Mouse (Mus musculus): Measurements from ENCODE around the gene Olfr1201. TPM values are rescaled to one million over a fixed set of nuclear protein-coding genes. Genes with fewer than 3 reads are reported as not detected.

The Olfr1201 gene
- not detected for total RNA-seq (2022)

GRCm38 (mm10) chr2:88792736-88793135 is at the start of gene Olfr1201:
Olfr1201 (plus strand) TSS chr2:88793036.
- no peak for DNase-seq

- no peak for DNase-seq
These were observed 49.5 kb upstream of the Olfr1201 start for GRCm38 (mm10) chr2:88743379-88743778.

GRCm38 (mm10) chr2:88751270-88751669 is 41.6 kb upstream of the Olfr1201 start, which contains the start of gene Olfr1198:
Olfr1198 (minus strand) TSS chr2:88751370.
- DNase-seq, result no peak

GRCm38 (mm10) chr2:88760369-88760768 is 32.5 kb upstream of the Olfr1201 start, which contains the start of gene Olfr1199:
Olfr1199 (minus strand) TSS chr2:88760469.
- DNase-seq, result no peak

GRCm38 (mm10) chr2:88770388-88770787 is 22.4 kb upstream of the Olfr1201 start, which contains the start of gene Olfr1200:
Olfr1200 (minus strand) TSS chr2:88770488.
- DNase-seq, result no peak

GRCm38 (mm10) chr2:88814196-88814595 is 21.4 kb downstream of the Olfr1201 start, which contains the start of gene Olfr1202:
Olfr1202 (plus strand) TSS chr2:88814496.
- DNase-seq, result no peak

GRCm38 (mm10) chr2:88829437-88829836 is 36.6 kb downstream of the Olfr1201 start, which contains the start of gene Olfr1205:
Olfr1205 (plus strand) TSS chr2:88829737.
- DNase-seq, result no peak

- no peak for DNase-seq
These were observed 45.6 kb downstream of the Olfr1201 start for GRCm38 (mm10) chr2:88838477-88838876.

Other genes starting within 250 kb of the Olfr1201 start
- gene Olfr1188, start 236.1 kb upstream of the Olfr1201 start, total RNA-seq (2022), result not detected
- not detected for gene Olfr1189, start 206.6 kb upstream of the Olfr1201 start, total RNA-seq (2022)
- gene Olfr1191-ps1, start 152.5 kb upstream of the Olfr1201 start, total RNA-seq (2022), result not detected
- not detected for gene Olfr1192-ps1, start 144.5 kb upstream of the Olfr1201 start, total RNA-seq (2022)
- gene Olfr1193, start 117.4 kb upstream of the Olfr1201 start, total RNA-seq (2022), result not detected
- gene Olfr1195, start 103.8 kb upstream of the Olfr1201 start, total RNA-seq (2022), result not detected
- not detected for gene Olfr1196, start 88.4 kb upstream of the Olfr1201 start, total RNA-seq (2022)
- gene Olfr1197, start 60.7 kb upstream of the Olfr1201 start, total RNA-seq (2022), result not detected
- gene Olfr1198, start 41.7 kb upstream of the Olfr1201 start, total RNA-seq (2022), result not detected
- gene Olfr1199, start 32.6 kb upstream of the Olfr1201 start, total RNA-seq (2022), result not detected
- gene Olfr1200, start 22.5 kb upstream of the Olfr1201 start, total RNA-seq (2022), result not detected
- not detected for gene Olfr1202, start 21.5 kb downstream of the Olfr1201 start, total RNA-seq (2022)
- gene Olfr1205, start 36.7 kb downstream of the Olfr1201 start, total RNA-seq (2022), result not detected
- not detected for gene Olfr1204, start 56.3 kb downstream of the Olfr1201 start, total RNA-seq (2022)
- not detected for gene Olfr1206, start 70.2 kb downstream of the Olfr1201 start, total RNA-seq (2022)
- gene Olfr1208, start 109.3 kb downstream of the Olfr1201 start, total RNA-seq (2022), result not detected
- not detected for gene Olfr1209, start 122.1 kb downstream of the Olfr1201 start, total RNA-seq (2022)
- not detected for gene Olfr1211, start 145.1 kb downstream of the Olfr1201 start, total RNA-seq (2022)
- not detected for gene Olfr1212, start 160.9 kb downstream of the Olfr1201 start, total RNA-seq (2022)
- not detected for gene Gm13762, start 187.2 kb downstream of the Olfr1201 start, total RNA-seq (2022)
- gene Olfr1214, start 199.6 kb downstream of the Olfr1201 start, total RNA-seq (2022), result not detected
- gene Olfr1215, start 213.9 kb downstream of the Olfr1201 start, total RNA-seq (2022), result not detected
- gene Olfr1216, start 225.3 kb downstream of the Olfr1201 start, total RNA-seq (2022), result not detected
- not detected for gene Olfr1217, start 239.0 kb downstream of the Olfr1201 start, total RNA-seq (2022)

Data from adrenal gland, adult 8-10 months (tissue).